Mouse (Mus musculus): Measurements from ENCODE around the gene Pik3r3.

DNA sequence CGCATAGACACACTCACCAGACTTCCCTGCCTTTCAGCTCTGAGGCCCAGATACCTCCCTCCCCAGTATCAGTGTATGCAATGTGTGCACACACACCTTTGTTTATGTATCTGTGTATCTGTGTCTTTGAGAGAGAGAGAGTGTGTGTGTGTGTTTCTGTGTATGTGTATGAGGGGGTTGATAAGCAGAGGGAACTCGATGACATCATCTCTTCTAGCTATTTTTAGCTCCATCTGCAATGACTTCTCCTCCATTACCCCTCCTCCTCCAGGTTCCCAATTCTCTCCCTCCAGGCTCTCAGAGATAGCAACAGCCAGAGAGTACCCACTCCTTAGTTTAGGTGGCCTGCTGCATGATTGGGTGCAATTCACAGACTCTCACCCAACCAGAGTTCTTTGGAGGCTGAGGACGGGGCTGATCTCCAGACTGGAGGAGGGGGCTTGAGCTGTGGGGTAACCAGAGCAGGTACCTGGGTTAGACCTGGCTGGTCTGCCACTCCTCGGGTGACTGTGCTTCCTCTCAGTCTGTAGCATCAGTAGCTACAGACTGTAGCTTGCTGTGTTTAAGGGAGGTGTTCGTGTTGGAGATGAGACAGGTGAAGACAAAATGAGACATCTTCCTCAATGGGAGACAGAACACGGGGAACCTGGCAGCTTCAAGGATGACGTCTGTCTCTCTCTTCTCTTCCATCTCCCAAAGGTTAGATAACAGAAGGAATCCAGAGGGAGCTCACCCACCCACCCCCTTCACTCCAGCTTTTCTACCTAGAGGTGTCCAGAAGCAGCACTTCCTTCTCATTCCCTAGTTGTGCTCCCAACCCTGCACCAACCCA lies 45.5 kb upstream of the Pik3r3 start:
- TF ChIP-seq CTCF (IDR thresholded peaks at IDR 0.05; ENCODE audit: borderline replicate concordance, control insufficient read depth, extremely low read depth, insufficient read depth, low read length, poor library complexity), result no peak
- no peak for TF ChIP-seq POLR2A (IDR thresholded peaks at IDR 0.05; ENCODE audit: control insufficient read depth, extremely low read depth, insufficient read depth, low read length, poor library complexity)
